Mouse (Mus musculus) forebrain, postnatal 0 days (tissue): ENCODE results near the gene Pitpnc1. TPM values are rescaled to one million over a fixed set of nuclear protein-coding genes. Genes with fewer than 3 reads are reported as not detected.

Source experiments
- ATAC-seq: fragments of 200-750 bp; cut with Nextera tagmentation; 2 replicates; pipeline ENCODE4 v1.8.0; 2017; ENCODE audit warnings: mild to moderate bottlenecking, moderate library complexity
- DNase-seq: peaks from one replicate; pipeline ENCODE4 v3.0.0-alpha.2; 2015
- H3K27ac ChIP-seq: fragments of 300-500 bp; sonication (generic); 2 replicates; pipeline ENCODE4 v1.5.1; 2014; ENCODE audit warnings: low read depth, mild to moderate bottlenecking, antibody characterized with exemption, low read length, moderate library complexity, mixed read lengths
- H3K27me3 ChIP-seq: fragments of 300-500 bp; sonication (generic); 2 replicates; pipeline ENCODE4 v1.6.1; 2014; ENCODE audit warnings: mild to moderate bottlenecking, low read length, mixed read lengths; ENCODE audit not compliant: insufficient read depth
- H3K36me3 ChIP-seq: fragments of 300-500 bp; sonication (generic); 2 replicates; pipeline ENCODE4 v1.6.1; 2014; ENCODE audit warnings: mild to moderate bottlenecking, moderate library complexity; ENCODE audit not compliant: insufficient read depth
- H3K4me1 ChIP-seq: fragments of 300-500 bp; sonication (generic); 2 replicates; pipeline ENCODE4 v1.6.1; 2014; ENCODE audit warnings: antibody characterized with exemption; ENCODE audit not compliant: insufficient read depth
- H3K4me2 ChIP-seq: fragments of 300-500 bp; sonication (generic); 2 replicates; pipeline ENCODE4 v1.6.1; 2014; ENCODE audit warnings: low read depth, mild to moderate bottlenecking, moderate library complexity
- H3K4me3 ChIP-seq: fragments of 300-500 bp; sonication (generic); 2 replicates; pipeline ENCODE4 v1.5.1; 2014; ENCODE audit warnings: low read depth, low read length, mixed read lengths
- H3K9ac ChIP-seq: fragments of 300-500 bp; sonication (generic); 2 replicates; pipeline ENCODE4 v1.6.1; 2014; ENCODE audit warnings: mild to moderate bottlenecking
- H3K9me3 ChIP-seq: fragments of 300-500 bp; sonication (generic); 2 replicates; pipeline ENCODE4 v1.6.1; 2016; ENCODE audit warnings: low read length
- CTCF ChIP-seq: sonication (generic); IDR thresholded peaks from 2 replicates; pipeline ENCODE4 v1.5.1; 2016; ENCODE audit warnings: antibody characterized with exemption, control low read depth, low read depth
- WGBS: fragments of 180-500 bp; shearing (Covaris S2); extraction: QIAGEN DNeasy Blood & Tissue Kit; methylation state at CpG from one replicate; pipeline ENCODE4 v1.1.7; 2014; 5-methylcytosine and 5-hydroxymethylcytosine counted together
- polyA plus RNA-seq: library from polyadenylated mRNA; unstranded; fragments of >200 nt; fragmentation: Nextera tagmentation; extraction: Ambion mirVana; gene quantifications from 2 replicates; pipeline ENCODE4 v1.2.1, GENCODE M21; 2015
- total RNA-seq: library from RNA; depleted of rRNA; stranded (reverse); fragments of >200 nt; gene quantifications from 2 replicates; pipeline ENCODE4 v1.2.3, GENCODE M21; 2014

The Pitpnc1 gene
- total and polyA plus RNA-seq, 2 experiments from 2014 or later: 47.6 to 49.1 TPM

DNA sequence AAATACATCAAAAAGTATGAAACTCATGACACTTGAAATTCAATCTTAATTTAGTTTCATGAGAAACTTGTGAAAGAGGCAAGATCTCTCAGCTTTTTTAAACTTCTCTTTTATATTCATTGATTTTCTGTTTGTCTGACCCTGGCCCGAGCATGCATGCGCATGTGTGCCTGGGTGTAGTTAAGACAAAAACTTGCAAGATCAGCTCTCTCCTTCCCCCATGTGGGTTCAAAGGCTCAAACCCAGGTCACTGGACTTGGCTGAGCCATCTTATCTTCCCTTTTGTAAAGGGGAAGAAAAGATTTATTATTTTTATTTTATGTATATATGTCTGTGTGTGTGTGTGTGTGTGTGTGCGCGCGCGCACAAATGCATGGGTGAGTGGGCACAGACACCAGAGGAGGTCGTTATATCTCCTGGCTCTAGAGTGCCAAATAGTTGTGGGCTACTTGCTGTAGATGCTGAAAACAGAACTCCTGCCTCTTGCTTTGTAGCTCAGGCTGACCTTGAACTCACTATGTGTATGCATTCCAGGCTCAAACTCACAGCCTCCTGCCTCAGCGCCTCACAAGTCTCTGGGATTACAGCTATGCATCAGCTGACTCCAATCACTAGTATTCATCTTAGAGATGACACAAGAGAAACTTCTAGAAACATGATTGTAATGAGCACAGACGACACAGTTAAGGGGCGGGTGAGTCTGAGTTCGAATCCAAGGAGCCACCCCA lies 64.7 kb downstream of the Pitpnc1 start:
- WGBS: 93% methylated on average over 11 of the region's 11 CpGs
- no peak for TF ChIP-seq CTCF
- no peak for DNase-seq
- no peak overlapping the region for H3K4me2 ChIP-seq
- no peak for ATAC-seq
- H3K9ac ChIP-seq: no peak overlapping the region
- H3K36me3 ChIP-seq: no peaks in the 10 kb centered on the region
- no peaks in the 10 kb centered on the region for H3K4me1 ChIP-seq
- H3K27ac ChIP-seq: no peak overlapping the region
- H3K4me3 ChIP-seq: no peak overlapping the region
- no peaks in the 10 kb centered on the region for H3K27me3 ChIP-seq
- H3K9me3 ChIP-seq: no peaks in the 10 kb centered on the region

DNA sequence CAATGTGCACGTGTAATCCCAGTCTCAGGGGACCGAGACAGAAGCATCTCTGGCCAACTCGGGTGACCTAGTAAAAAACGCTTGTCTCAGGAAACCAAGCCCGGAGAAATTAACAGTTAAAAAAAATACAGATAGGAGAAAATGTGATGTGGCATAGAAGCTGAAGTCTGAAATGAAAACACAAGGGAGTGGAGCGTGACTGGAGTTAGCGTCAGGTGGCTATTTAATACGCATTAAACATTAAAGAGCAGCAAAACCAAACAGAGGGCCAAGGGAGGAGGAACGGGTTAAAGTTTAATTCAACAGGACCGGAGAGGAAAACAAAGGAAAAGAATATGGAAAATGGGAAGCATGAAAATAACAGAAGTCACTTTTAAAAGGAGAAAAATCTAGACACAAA lies 67.2 kb downstream of the Pitpnc1 start:
- DNase-seq: no peak
- Histone ChIP-seq H3K4me1 (no peaks in the 10 kb centered on the region), H3K4me2 (no peak overlapping the region), H3K9ac (no peak overlapping the region), H3K27me3 (no peaks in the 10 kb centered on the region), H3K9me3 (no peaks in the 10 kb centered on the region), H3K27ac (no peak overlapping the region), H3K36me3 (no peaks in the 10 kb centered on the region), H3K4me3 (no peak overlapping the region)
- 88% methylated on average over 10 of the region's 10 CpGs for WGBS
- TF ChIP-seq CTCF: no peak
- ATAC-seq: no peak

DNA sequence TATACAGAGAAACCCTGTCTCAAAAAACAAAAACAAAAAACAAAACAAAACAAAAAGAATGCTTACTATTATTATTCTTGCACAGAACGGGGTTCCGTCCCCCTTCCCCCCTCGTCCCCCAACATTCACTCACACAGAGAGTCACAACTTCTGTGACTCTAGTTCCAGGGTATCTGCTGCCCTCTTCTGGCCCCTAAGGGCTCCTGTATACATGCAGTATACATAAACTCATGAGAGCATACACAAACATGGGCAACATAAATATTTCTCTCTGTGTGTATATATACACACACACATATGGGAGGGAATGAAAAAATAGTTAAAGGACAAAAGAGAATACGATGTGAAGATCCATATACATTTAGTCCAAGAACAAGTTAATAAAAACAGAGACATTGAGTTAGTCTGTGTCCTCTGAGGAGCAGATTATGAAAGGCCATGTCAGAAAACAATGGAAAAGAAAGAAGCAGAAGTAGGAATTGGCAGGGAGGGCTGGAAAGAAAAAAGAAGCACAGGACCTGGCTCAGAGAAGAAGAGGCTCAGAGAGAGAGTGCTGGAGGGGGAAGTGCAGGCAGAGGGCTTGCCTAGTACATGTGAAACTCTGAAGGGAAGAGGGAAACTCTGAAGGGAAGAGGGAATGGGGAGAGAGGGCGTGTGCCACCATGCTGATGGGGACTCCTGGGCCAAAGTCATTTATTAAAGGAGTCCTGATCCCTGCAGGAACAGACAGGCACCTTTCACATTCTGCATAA lies 68.5 kb downstream of the Pitpnc1 start:
- Histone ChIP-seq H3K27me3 (no peaks in the 10 kb centered on the region), H3K4me1 (no peaks in the 10 kb centered on the region), H3K9me3 (no peaks in the 10 kb centered on the region), H3K27ac (no peak overlapping the region), H3K4me3 (no peak overlapping the region), H3K36me3 (no peaks in the 10 kb centered on the region), H3K4me2 (no peak overlapping the region), H3K9ac (no peak overlapping the region)
- peak; percentile 26 for TF ChIP-seq CTCF
- ATAC-seq (no peak), DNase-seq (no peak)
- WGBS: 96% methylated on average over 5 of the region's 5 CpGs

DNA sequence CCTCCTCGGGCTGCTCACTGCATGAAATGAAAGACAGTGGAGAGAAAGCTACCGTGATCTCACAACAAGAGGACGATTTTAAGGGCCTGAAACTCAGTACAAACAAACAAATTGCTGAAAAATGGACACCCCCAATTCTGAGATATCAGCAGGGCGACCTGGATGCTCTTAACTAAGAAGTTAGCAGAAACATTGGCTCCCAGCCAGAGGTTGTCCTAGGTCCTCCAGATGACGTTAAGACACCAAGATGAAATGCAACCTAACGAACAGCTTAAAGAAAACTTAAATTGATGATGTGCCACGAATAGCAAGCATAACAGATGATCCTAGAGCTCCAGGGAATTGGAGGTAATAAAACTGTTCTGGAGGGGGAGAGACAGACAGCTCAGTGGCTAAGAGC lies 69.7 kb downstream of the Pitpnc1 start:
- 71% methylated on average over 7 of the region's 7 CpGs for WGBS
- Histone ChIP-seq H3K4me2 (no peak overlapping the region), H3K36me3 (no peaks in the 10 kb centered on the region), H3K9me3 (no peaks in the 10 kb centered on the region), H3K4me1 (no peaks in the 10 kb centered on the region), H3K4me3 (no peak overlapping the region), H3K27me3 (no peaks in the 10 kb centered on the region), H3K9ac (no peak overlapping the region), H3K27ac (no peak overlapping the region)
- no peak for TF ChIP-seq CTCF
- DNase-seq: no peak
- no peak for ATAC-seq

DNA sequence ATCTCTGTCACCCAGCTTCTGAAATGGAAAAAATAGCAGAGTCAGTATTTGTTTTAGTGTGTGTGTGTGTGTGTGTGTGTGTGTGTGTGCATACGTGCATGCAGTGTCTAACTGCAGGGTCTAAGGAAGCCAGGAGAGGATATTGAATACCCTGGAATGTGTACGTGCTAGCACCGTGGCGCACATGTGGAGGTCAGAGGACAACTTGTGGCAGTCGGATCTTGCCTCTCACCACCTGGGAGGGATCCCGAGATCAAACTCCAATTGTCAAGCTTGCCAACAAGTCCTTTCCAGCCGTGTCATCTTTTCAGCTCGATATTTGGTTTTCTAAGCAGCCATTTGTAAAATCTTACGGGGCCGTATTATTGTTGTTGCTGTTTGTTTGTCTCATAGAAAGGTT lies 70.5 kb downstream of the Pitpnc1 start:
- Histone ChIP-seq H3K4me1 (no peaks in the 10 kb centered on the region), H3K4me3 (no peak overlapping the region), H3K27me3 (no peaks in the 10 kb centered on the region), H3K27ac (no peak overlapping the region), H3K36me3 (no peaks in the 10 kb centered on the region), H3K9ac (no peak overlapping the region), H3K4me2 (no peak overlapping the region), H3K9me3 (no peaks in the 10 kb centered on the region)
- ATAC-seq: no peak
- DNase-seq: no peak
- TF ChIP-seq CTCF: no peak
- WGBS: 83% methylated on average over 10 of the region's 10 CpGs

DNA sequence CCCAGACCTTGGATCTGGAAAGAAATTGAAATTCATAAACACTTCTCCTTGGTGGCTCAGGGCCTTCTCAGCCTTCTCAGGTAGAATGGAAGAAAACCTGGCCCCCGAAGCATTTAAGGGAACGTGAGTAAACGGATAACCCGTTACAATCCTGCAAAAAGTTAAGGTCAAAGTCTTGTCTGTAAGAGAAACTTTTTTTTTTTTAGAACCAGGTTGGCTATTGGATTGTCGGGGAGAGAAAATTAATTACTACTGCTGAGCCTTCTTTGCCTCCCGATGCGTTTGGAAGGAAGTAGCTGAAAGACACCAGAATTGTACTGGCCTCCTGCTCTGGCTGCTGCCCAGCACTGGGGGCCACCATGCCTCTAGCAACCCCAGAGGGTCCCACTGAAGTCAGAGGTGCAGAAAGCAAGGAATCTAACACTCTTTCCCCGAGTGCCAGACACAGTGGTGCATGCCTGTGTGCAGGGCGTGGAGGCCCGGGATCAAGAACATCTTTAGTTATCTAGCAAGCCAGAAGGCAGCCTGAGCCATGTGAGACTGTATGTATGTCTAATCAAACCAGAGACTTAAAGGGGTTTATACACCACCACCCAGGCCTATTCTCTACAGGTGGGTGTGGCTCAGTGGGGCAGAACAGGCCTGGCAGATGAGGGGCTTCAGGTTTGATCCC lies 73.0 kb downstream of the Pitpnc1 start:
- WGBS: 72% methylated on average over 10 of the region's 10 CpGs
- no peaks in the 10 kb centered on the region for H3K27me3 ChIP-seq
- no peak for TF ChIP-seq CTCF
- ATAC-seq: no peak
- DNase-seq: no peak
- H3K4me2 ChIP-seq: no peak overlapping the region
- H3K4me3 ChIP-seq: no peak overlapping the region
- no peaks in the 10 kb centered on the region for H3K9me3 ChIP-seq
- H3K9ac ChIP-seq: no peak overlapping the region
- H3K36me3 ChIP-seq: no peaks in the 10 kb centered on the region
- H3K4me1 ChIP-seq: no peaks in the 10 kb centered on the region
- no peak overlapping the region for H3K27ac ChIP-seq

DNA sequence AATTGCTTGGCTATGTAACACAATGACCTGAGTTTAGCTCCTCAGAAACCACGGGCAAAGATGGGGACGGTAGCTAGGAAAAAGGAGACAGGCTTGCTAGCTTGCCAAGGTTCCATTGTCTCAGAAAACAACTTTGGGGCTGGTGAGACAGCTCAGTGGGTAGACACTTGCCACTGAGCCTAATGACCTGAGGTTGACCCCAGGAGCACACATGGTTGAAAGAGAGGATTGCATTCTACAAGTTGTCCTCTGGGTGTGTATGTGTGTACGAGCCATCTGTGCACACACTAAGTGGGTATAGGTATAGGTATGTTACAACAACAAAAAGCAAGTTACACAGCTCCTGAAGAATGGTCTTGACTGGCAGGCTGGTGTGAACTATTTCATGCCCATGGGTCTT lies 76.3 kb downstream of the Pitpnc1 start:
- H3K4me1 ChIP-seq: peaks cover 11% of the 10 kb centered on the region
- H3K9me3 ChIP-seq: no peaks in the 10 kb centered on the region
- no peak for DNase-seq
- TF ChIP-seq CTCF: no peak
- no peak overlapping the region for H3K9ac ChIP-seq
- no peak overlapping the region for H3K27ac ChIP-seq
- no peaks in the 10 kb centered on the region for H3K27me3 ChIP-seq
- H3K36me3 ChIP-seq: no peaks in the 10 kb centered on the region
- 75% methylated on average over 3 of the region's 3 CpGs for WGBS
- no peak overlapping the region for H3K4me2 ChIP-seq
- no peak for ATAC-seq
- H3K4me3 ChIP-seq: no peak overlapping the region
